Mouse (Mus musculus) CH12.LX (cell line): ENCODE measurements around the gene Cfap70. TPM values are rescaled to one million over a fixed set of nuclear protein-coding genes. Genes with fewer than 3 reads are reported as not detected.

ENCODE experiments used
- DNase-seq: peaks from one replicate; pipeline ENCODE4 v3.0.0-alpha.2; 2013; ENCODE audit errors: extremely low read depth
- H3K27ac ChIP-seq: 2 replicates; pipeline ENCODE4 v1.5.1; 2012; ENCODE audit warnings: low read depth, mild to moderate bottlenecking, control low read depth, moderate library complexity; ENCODE audit not compliant: insufficient read depth
- H3K27me3 ChIP-seq: replicated peaks from 2 replicates; pipeline ENCODE3; 2012; ENCODE audit warnings: inconsistent platforms
- H3K36me3 ChIP-seq, 2 experiments: replicated peaks in 1 of 2; 2 replicates each; pipeline versions ENCODE3 to v1.6.1; 2012; ENCODE audit warnings: inconsistent platforms in 1 of 2, low read length in 1 of 2, mild to moderate bottlenecking in 1 of 2, mixed read lengths in 1 of 2, moderate library complexity in 1 of 2; ENCODE audit not compliant: control insufficient read depth in 1 of 2, insufficient read depth in 1 of 2
- H3K4me1 ChIP-seq, 2 experiments: 2 replicates each; pipeline ENCODE4 v1.6.1; 2012; ENCODE audit warnings: inconsistent platforms in 1 of 2, moderate library complexity in 1 of 2; ENCODE audit not compliant: insufficient read depth in 2 of 2, control insufficient read depth in 1 of 2
- H3K4me2 ChIP-seq: 2 replicates; pipeline ENCODE4 v1.6.1; 2012; ENCODE audit warnings: low read depth, mild to moderate bottlenecking, control low read depth; ENCODE audit not compliant: poor library complexity, insufficient read depth, severe bottlenecking
- H3K4me3 ChIP-seq, 3 experiments: fragments of 150-350 bp in 1 of 3; sonication (generic) in 1 of 3; replicated peaks in 1 of 3; 2 replicates each; pipeline versions ENCODE3 to v1.5.1; 2011 to 2012; ENCODE audit warnings: low read depth in 2 of 3, low read length in 2 of 3, mild to moderate bottlenecking in 2 of 3, moderate library complexity in 2 of 3, control low read depth in 1 of 3, improper control_type of control experiment in 1 of 3, inconsistent platforms in 1 of 3, mixed read lengths in 1 of 3; ENCODE audit not compliant: poor library complexity in 1 of 3
- H3K79me2 ChIP-seq: replicated peaks from 2 replicates; pipeline ENCODE4 v1.6.1; 2012; ENCODE audit warnings: mild to moderate bottlenecking, moderate library complexity; ENCODE audit not compliant: control insufficient read depth, poor library complexity, insufficient read depth, severe bottlenecking; ENCODE audit errors: extremely low read depth
- H3K9ac ChIP-seq: 2 replicates; pipeline ENCODE4 v1.6.1; 2012; ENCODE audit warnings: low read depth, mild to moderate bottlenecking, control low read depth, moderate library complexity; ENCODE audit not compliant: insufficient read depth
- H3K9me3 ChIP-seq: replicated peaks from 2 replicates; pipeline ENCODE3; 2012; ENCODE audit warnings: low read length, inconsistent platforms, mixed read lengths
- CHD2 ChIP-seq: IDR thresholded peaks from 2 replicates; pipeline ENCODE4 v1.6.1; 2011; ENCODE audit warnings: low read length, improper control_type of control experiment
- CTCF ChIP-seq, 2 experiments: IDR thresholded peaks in 1 of 2; conservative IDR thresholded peaks in 1 of 2; 2 replicates each; pipeline ENCODE4 v1.5.1; 2011 to 2012; ENCODE audit warnings: low read depth in 2 of 2, low read length in 2 of 2, improper control_type of control experiment in 1 of 2, inconsistent platforms in 1 of 2, mild to moderate bottlenecking in 1 of 2, moderate library complexity in 1 of 2
- E2F4 ChIP-seq: IDR thresholded peaks from 2 replicates; pipeline ENCODE4 v1.6.1; 2011; ENCODE audit warnings: low read depth, low read length, improper control_type of control experiment; ENCODE audit not compliant: insufficient replicate concordance
- ELF1 ChIP-seq: IDR thresholded peaks from 2 replicates; pipeline ENCODE4 v1.6.1; 2014; ENCODE audit warnings: low read depth, mild to moderate bottlenecking, inconsistent platforms, low read length, improper control_type of control experiment
- EP300 ChIP-seq: IDR thresholded peaks from 2 replicates; pipeline ENCODE4 v1.6.1; 2011; ENCODE audit warnings: low read length, improper control_type of control experiment
- ETS1 ChIP-seq: conservative IDR thresholded peaks from 2 replicates; pipeline ENCODE4 v1.6.1; 2012; ENCODE audit warnings: low read depth, mild to moderate bottlenecking, inconsistent platforms, low read length, improper control_type of control experiment, moderate library complexity
- GABPA ChIP-seq: IDR thresholded peaks from 2 replicates; pipeline ENCODE4 v1.6.1; 2012; ENCODE audit warnings: low read depth, low read length, improper control_type of control experiment, inconsistent platforms; ENCODE audit not compliant: insufficient replicate concordance
- HCFC1 ChIP-seq: IDR thresholded peaks from 2 replicates; pipeline ENCODE4 v1.6.1; 2012; ENCODE audit warnings: low read depth, mild to moderate bottlenecking, inconsistent platforms, low read length, improper control_type of control experiment
- JUND ChIP-seq: conservative IDR thresholded peaks from 2 replicates; pipeline ENCODE4 v1.6.1; 2011; ENCODE audit warnings: low read depth, low read length, improper control_type of control experiment
- KAT2A ChIP-seq: IDR thresholded peaks from 2 replicates; pipeline ENCODE4 v1.6.1; 2012; ENCODE audit warnings: low read length, improper control_type of control experiment, inconsistent platforms; ENCODE audit not compliant: insufficient replicate concordance
- MAFK ChIP-seq: IDR thresholded peaks from 2 replicates; pipeline ENCODE4 v1.6.1; 2011; ENCODE audit warnings: low read length, improper control_type of control experiment; ENCODE audit not compliant: insufficient replicate concordance
- MAX ChIP-seq: IDR thresholded peaks from 2 replicates; pipeline ENCODE4 v1.6.1; 2011; ENCODE audit warnings: low read length, improper control_type of control experiment
- MXI1 ChIP-seq: IDR thresholded peaks from 2 replicates; pipeline ENCODE4 v1.6.1; 2011; ENCODE audit warnings: mild to moderate bottlenecking, low read depth, low read length, improper control_type of control experiment
- PAX5 ChIP-seq: IDR thresholded peaks from 2 replicates; pipeline ENCODE4 v1.6.1; 2012; ENCODE audit warnings: low read length, inconsistent platforms, mixed read lengths
- POLR2AphosphoS2 ChIP-seq: IDR thresholded peaks from 2 replicates; pipeline ENCODE4 v1.6.1; 2011; ENCODE audit warnings: low read depth, low read length, improper control_type of control experiment
- RAD21 ChIP-seq: IDR thresholded peaks from 2 replicates; pipeline ENCODE4 v1.6.1; 2011; ENCODE audit warnings: low read depth, mild to moderate bottlenecking, low read length, improper control_type of control experiment, moderate library complexity
- RCOR1 ChIP-seq: conservative IDR thresholded peaks from 2 replicates; pipeline ENCODE4 v1.6.1; 2012; ENCODE audit warnings: low read depth, mild to moderate bottlenecking, inconsistent platforms, low read length, improper control_type of control experiment
- SIN3A ChIP-seq: IDR thresholded peaks from 2 replicates; pipeline ENCODE4 v1.6.1; 2012; ENCODE audit warnings: low read length, improper control_type of control experiment, inconsistent platforms
- TBP ChIP-seq: conservative IDR thresholded peaks from 2 replicates; pipeline ENCODE4 v1.6.1; 2011; ENCODE audit warnings: low read depth, low read length, improper control_type of control experiment
- TCF12 ChIP-seq: IDR thresholded peaks from 2 replicates; pipeline ENCODE4 v1.6.1; 2014; ENCODE audit warnings: low read depth, mild to moderate bottlenecking, inconsistent platforms, low read length, improper control_type of control experiment
- UBTF ChIP-seq: IDR thresholded peaks from 2 replicates; pipeline ENCODE4 v1.6.1; 2012; ENCODE audit warnings: low read depth, mild to moderate bottlenecking, inconsistent platforms, low read length, improper control_type of control experiment, moderate library complexity
- USF1 ChIP-seq: IDR thresholded peaks from 2 replicates; pipeline ENCODE4 v1.6.1; 2014; ENCODE audit warnings: low read depth, mild to moderate bottlenecking, inconsistent platforms, low read length, improper control_type of control experiment
- ZC3H11A ChIP-seq: IDR thresholded peaks from 2 replicates; pipeline ENCODE4 v1.6.1; 2012; ENCODE audit warnings: low read depth, mild to moderate bottlenecking, inconsistent platforms, low read length, improper control_type of control experiment
- ZMIZ1 ChIP-seq: IDR thresholded peaks from 2 replicates; pipeline ENCODE4 v1.6.1; 2012; ENCODE audit warnings: low read depth, mild to moderate bottlenecking, inconsistent platforms, low read length, improper control_type of control experiment
- dilution Hi-C: fragments of 300-500 bp; cut with MboI; formaldehyde crosslinking; loops from 2 replicates; pipeline ENCODE4 v1.14.3; 2020; ENCODE audit warnings: low sequenced_read_pairs; ENCODE audit not compliant: extremely low pct_unique_long_range_greater_than_20kb, extremely low pct_ligation_motif_present
- in situ Hi-C: fragments of 300-500 bp; cut with MboI; formaldehyde crosslinking; loops from 3 replicates; pipeline ENCODE4 v1.14.3; 2019; ENCODE audit warnings: low sequenced_read_pairs, low pct_ligation_motif_present, low pct_unique_long_range_greater_than_20kb, mixed read lengths
- polyA plus RNA-seq: library from polyadenylated mRNA; unstranded; fragments of >175 nt; gene quantifications from 2 replicates; pipeline ENCODE4 v1.2.1, GENCODE M21; 2012; ENCODE audit warnings: low read depth; ENCODE audit not compliant: insufficient read length
- total RNA-seq, 2 experiments: library from RNA; depleted of rRNA; stranded (reverse); fragments of 300-350 nt in 1 of 2; fragments of >200 nt in 1 of 2; gene quantifications; 2 replicates each; pipeline ENCODE4 v1.2.3; 2012 to 2014

Cfap70 gene
- total and polyA plus RNA-seq, 3 experiments: 0.04 to 0.36 TPM; not detected in 1

GRCm38 (mm10) chr14:20368271-20368670, 83.8 kb downstream of the Cfap70 start:
- Histone ChIP-seq H3K27ac (no peak overlapping the region), H3K9ac (no peak overlapping the region)
- TF ChIP-seq CTCF (conservative IDR thresholded peaks at IDR 0.05 in 1 of 2, IDR thresholded peaks at IDR 0.05 in 1 of 2; ENCODE audit: low read depth in 2 of 2, low read length in 2 of 2): peak in 1 of 2 experiments; percentile 35; a peak in 2 of 4 replicates
- no peak for TF ChIP-seq HCFC1
- TF ChIP-seq, all 38 proteins: peak for 1
- no peaks in the 10 kb centered on the region for H3K9me3 ChIP-seq
- peaks cover 18 to 61% of the 10 kb centered on the region in 2 experiments for H3K36me3 ChIP-seq
- dilution Hi-C loops: no loop called here
- in situ Hi-C loops: no loop called here
- no peaks in the 10 kb centered on the region for H3K79me2 ChIP-seq
- H3K4me1 ChIP-seq: peaks cover 3 to 12% of the 10 kb centered on the region in 2 experiments
- DNase-seq: no peak
- no peaks in the 10 kb centered on the region for H3K27me3 ChIP-seq
- no peak overlapping the region for H3K4me3 ChIP-seq
- H3K4me2 ChIP-seq: no peak overlapping the region

- no peak overlapping the region for H3K4me2 ChIP-seq
- H3K27me3 ChIP-seq: no peaks in the 10 kb centered on the region
- no peak overlapping the region for H3K9ac ChIP-seq
- no peak for DNase-seq
- H3K4me3 ChIP-seq: no peak overlapping the region
- peaks cover 26 to 82% of the 10 kb centered on the region in 2 experiments for H3K36me3 ChIP-seq
- H3K79me2 ChIP-seq: no peaks in the 10 kb centered on the region
- dilution Hi-C loops: no loop called here
- TF ChIP-seq ZC3H11A (no peak), RCOR1 (no peak)
- TF ChIP-seq, all 38 proteins: peak for 0
- H3K4me1 ChIP-seq: no peaks in the 10 kb centered on the region
- no peak overlapping the region for H3K27ac ChIP-seq
- no peaks in the 10 kb centered on the region for H3K9me3 ChIP-seq
- in situ Hi-C loops: no loop called here
Measured at GRCm38 (mm10) chr14:20363230-20363629, 88.8 kb downstream of the Cfap70 start.

- Histone ChIP-seq H3K9ac (peak within 1 kb of the TSS; percentile 97), H3K4me1 (peaks cover 8 to 32% of the 10 kb centered on the region in 2 experiments; a peak in 3 of 4 replicates), H3K27ac (peak within 1 kb of the TSS; percentile 63), H3K9me3 (no peaks in the 10 kb centered on the region), H3K4me2 (peak within 1 kb of the TSS; percentile 95), H3K79me2 (peaks cover 31% of the 10 kb centered on the region), H3K36me3 (peaks cover 16 to 49% of the 10 kb centered on the region in 2 experiments), H3K4me3 (peak within 1 kb of the TSS; percentile 81 to 90 (median 88)), H3K27me3 (no peaks in the 10 kb centered on the region)
- in situ Hi-C loops: loop anchor here (5.0 kb wide), 2 partner anchors 39 to 84 kb away; partner anchors contain the start of gene Dnajc9
- peak; percentile 97 for DNase-seq
- dilution Hi-C loops: no loop called here
- TF ChIP-seq JUND: no peak
- TF ChIP-seq KAT2A: peak; percentile 92; the same call in 1 of the 2 replicates
- no peak for TF ChIP-seq ZC3H11A
- peak; percentile 90 for TF ChIP-seq TBP
- 0 out of 2 replicates have a peak, but pooled peaks have one; percentile 51 for TF ChIP-seq ZMIZ1
- TF ChIP-seq SIN3A: peak; percentile 95
- TF ChIP-seq TCF12: peak; percentile 96
- TF ChIP-seq PAX5: no peak
- peak; percentile 60 for TF ChIP-seq RAD21
- peak; percentile 80; the same call in 1 of the 2 replicates for TF ChIP-seq MAX
- TF ChIP-seq EP300: no peak
- TF ChIP-seq USF1: no peak
- TF ChIP-seq RCOR1: no peak
- peak; percentile 25; the same call in 1 of the 2 replicates for TF ChIP-seq GABPA
- peak; percentile 82 for TF ChIP-seq ELF1
- peak; percentile 93 for TF ChIP-seq MXI1
- TF ChIP-seq CHD2: no peak
- TF ChIP-seq E2F4: no peak
- no peak for TF ChIP-seq MAFK
- no peak for TF ChIP-seq ETS1
- peak; percentile 93 for TF ChIP-seq UBTF
- TF ChIP-seq HCFC1: peak; percentile 95
- peak; percentile 72; the same call in 1 of the 2 replicates for TF ChIP-seq POLR2AphosphoS2
Measured at GRCm38 (mm10) chr14:20347991-20348541, 104.0 kb downstream of the Cfap70 start, which contains the start of the genes Ecd and Fam149b. Ecd (minus strand) TSS chr14:20348121. Fam149b (plus strand) TSS chr14:20348162.
